In genomic region chr9:45411111-45411510, GRCm38 (mm10) we compare ENCODE assay signal across 24 mouse cellular contexts. TPM values are rescaled to one million over a fixed set of nuclear protein-coding genes. Genes with fewer than 3 reads are reported as not detected.
"Had no signal": no experiment of that assay in that cellular context is flagged by ENCODE, and none has a peak within 500 bp of the region (broad histone marks: within the 10 kb centered on the region; RNA-seq: fewer than 3 reads in every experiment).

No protein-coding gene starts in this region.

- H3K27ac ChIP-seq: limb, embryonic 10.5 days; limb, embryonic 12.5 days; limb, embryonic 13.5 days; limb, embryonic 15.5 days; liver, embryonic 12.5 days; liver, embryonic 13.5 days; liver, embryonic 14.5 days; liver, embryonic 15.5 days; lung, embryonic 15.5 days; macrophage; midbrain, embryonic 10.5 days; midbrain, embryonic 12.5 days; midbrain, embryonic 13.5 days; midbrain, embryonic 15.5 days; neural tube, embryonic 12.5 days; neural tube, embryonic 13.5 days had no signal

- DNase-seq: left cerebral cortex, postnatal 4 days; liver; liver, embryonic 13.5 days; liver, postnatal 0 days; lung, adult 2 months had no signal

- H3K4me2 ChIP-seq: liver, embryonic 12.5 days; liver, embryonic 13.5 days; liver, embryonic 15.5 days had no signal

- H3K4me1 ChIP-seq: limb, embryonic 12.5 days; liver, embryonic 13.5 days had no signal

- H3K9ac ChIP-seq: limb, embryonic 12.5 days; limb, embryonic 13.5 days; limb, embryonic 15.5 days; liver, embryonic 12.5 days; liver, embryonic 13.5 days; liver, embryonic 14.5 days; liver, embryonic 15.5 days; liver, postnatal 0 days; lung, embryonic 14.5 days; lung, embryonic 15.5 days; midbrain, embryonic 12.5 days; midbrain, embryonic 13.5 days; midbrain, embryonic 15.5 days; neural tube, embryonic 12.5 days; neural tube, embryonic 13.5 days had no signal

- ATAC-seq: liver, embryonic 12.5 days; liver, postnatal 0 days had no signal

- H3K36me3 ChIP-seq: limb, embryonic 10.5 days; limb, embryonic 12.5 days; limb, embryonic 13.5 days; limb, embryonic 15.5 days; liver, embryonic 12.5 days; liver, embryonic 13.5 days; liver, embryonic 15.5 days; lung, embryonic 15.5 days; midbrain, embryonic 10.5 days; midbrain, embryonic 12.5 days; midbrain, embryonic 13.5 days; midbrain, embryonic 15.5 days; neural tube, embryonic 12.5 days; neural tube, embryonic 13.5 days had no signal

- H3K4me3 ChIP-seq: limb, embryonic 12.5 days; liver, embryonic 12.5 days; liver, embryonic 13.5 days; liver, embryonic 15.5 days; lung, embryonic 15.5 days; megakaryocyte, embryonic 14.5 days; midbrain, embryonic 10.5 days; midbrain, embryonic 12.5 days; midbrain, embryonic 13.5 days; midbrain, embryonic 15.5 days; myocyte; neural tube, embryonic 12.5 days; neural tube, embryonic 13.5 days had no signal

- H3K27me3 ChIP-seq: lung, embryonic 15.5 days; midbrain, embryonic 15.5 days; neural tube, embryonic 12.5 days had no signal

- H3K9me3 ChIP-seq: limb, embryonic 10.5 days; limb, embryonic 12.5 days; limb, embryonic 13.5 days; limb, embryonic 15.5 days; liver, embryonic 12.5 days; liver, embryonic 13.5 days; liver, embryonic 15.5 days; lung, embryonic 15.5 days; midbrain, embryonic 10.5 days; midbrain, embryonic 12.5 days; midbrain, embryonic 13.5 days; midbrain, embryonic 15.5 days; neural tube, embryonic 12.5 days; neural tube, embryonic 13.5 days had no signal

RNA-seq across cellular contexts. Expression of gene Dscaml1, which starts 15.3 kb away (rescaled TPM):
- polyA plus RNA-seq: liver, embryonic 12.5 days; liver, embryonic 13.5 days; liver, embryonic 14.5 days; liver, embryonic 16.5 days; liver, postnatal 0 days; myocyte had no signal

RNA-seq across cellular contexts. Expression of gene Fxyd6, which starts 41.1 kb away (rescaled TPM):
- polyA plus RNA-seq: macrophage had no signal
